Mouse (Mus musculus) G1E (cell line): ENCODE data around the gene Acta2.

Experiments
- CTCF ChIP-seq: IDR thresholded peaks from 2 replicates; pipeline ENCODE4 v1.5.1; 2012; ENCODE audit warnings: low read depth, low read length, inconsistent platforms, mixed read lengths
- GATA1 ChIP-seq: IDR thresholded peaks from 2 replicates; pipeline ENCODE4 v1.6.1; 2012; ENCODE audit warnings: borderline replicate concordance, low read length, inconsistent platforms, mixed read lengths
- GATA2 ChIP-seq: IDR thresholded peaks from 2 replicates; pipeline ENCODE4 v1.6.1; 2012; ENCODE audit warnings: low read depth, low read length, inconsistent platforms, borderline replicate concordance
- POLR2AphosphoS5 ChIP-seq: IDR thresholded peaks from 2 replicates; pipeline ENCODE4 v1.6.1; 2012; ENCODE audit warnings: low read depth, low read length, inconsistent platforms; ENCODE audit not compliant: insufficient replicate concordance
- TAL1 ChIP-seq: conservative IDR thresholded peaks from 2 replicates; pipeline ENCODE4 v1.6.1; 2012; ENCODE audit warnings: low read depth, low read length, inconsistent platforms, mixed read lengths

DNA sequence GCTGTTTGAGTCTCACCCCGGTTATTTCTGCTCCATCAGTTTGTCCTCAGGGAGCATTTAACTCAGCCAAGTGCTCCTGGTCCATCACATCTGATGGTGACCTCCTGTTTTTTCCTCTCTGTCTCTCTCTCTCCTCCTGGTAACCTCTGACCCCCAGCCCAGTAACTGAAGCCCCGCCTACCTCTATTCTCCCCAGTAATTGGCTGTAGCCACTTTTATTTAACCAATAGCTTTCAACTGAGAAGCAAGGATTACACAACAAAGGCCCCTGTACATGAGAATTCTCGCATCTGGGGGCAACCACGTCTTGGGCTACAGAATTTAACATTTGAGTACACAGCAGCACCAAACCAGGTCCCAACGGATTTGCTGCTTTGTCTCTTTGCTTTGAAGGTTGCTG is 23.1 kb downstream of the Acta2 start:
- TF ChIP-seq CTCF (no peak), POLR2AphosphoS5 (no peak), TAL1 (no peak), GATA1 (no peak), GATA2 (no peak)
